Mouse (Mus musculus) cerebellum, postnatal 25 days (tissue): ENCODE measurements around the gene Il17d.

Source experiments
- DNase-seq, 2 experiments: peaks; one replicate each; pipeline ENCODE4 v3.0.0; 2021; ENCODE audit warnings: mixed read lengths in 2 of 2

Il17d gene

GRCm38 (mm10) chr14:57535646-57536045 lies 11.1 kb downstream of the Il17d start:
- DNase-seq = no peak

DNA sequence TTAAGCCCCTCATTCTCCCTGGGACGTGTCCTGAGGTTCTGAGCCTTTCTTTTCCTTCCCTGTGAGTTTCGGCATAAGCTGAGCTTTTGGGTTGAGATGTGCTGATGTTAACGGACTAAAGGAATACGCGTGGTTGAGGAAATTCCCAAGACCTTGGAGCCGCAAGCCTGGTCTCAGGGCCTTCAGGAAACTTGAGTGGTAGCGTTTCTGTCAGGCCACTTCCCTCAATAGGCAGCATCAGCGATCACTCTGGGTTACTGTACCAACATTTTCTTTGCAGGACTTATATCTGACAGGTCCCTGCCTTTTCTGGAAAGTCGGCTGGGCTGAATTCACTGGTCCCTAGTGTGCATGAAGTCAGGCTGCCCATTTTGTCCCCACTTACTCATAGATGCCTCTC lies 12.2 kb downstream of the Il17d start:
- DNase-seq = no peak

DNA sequence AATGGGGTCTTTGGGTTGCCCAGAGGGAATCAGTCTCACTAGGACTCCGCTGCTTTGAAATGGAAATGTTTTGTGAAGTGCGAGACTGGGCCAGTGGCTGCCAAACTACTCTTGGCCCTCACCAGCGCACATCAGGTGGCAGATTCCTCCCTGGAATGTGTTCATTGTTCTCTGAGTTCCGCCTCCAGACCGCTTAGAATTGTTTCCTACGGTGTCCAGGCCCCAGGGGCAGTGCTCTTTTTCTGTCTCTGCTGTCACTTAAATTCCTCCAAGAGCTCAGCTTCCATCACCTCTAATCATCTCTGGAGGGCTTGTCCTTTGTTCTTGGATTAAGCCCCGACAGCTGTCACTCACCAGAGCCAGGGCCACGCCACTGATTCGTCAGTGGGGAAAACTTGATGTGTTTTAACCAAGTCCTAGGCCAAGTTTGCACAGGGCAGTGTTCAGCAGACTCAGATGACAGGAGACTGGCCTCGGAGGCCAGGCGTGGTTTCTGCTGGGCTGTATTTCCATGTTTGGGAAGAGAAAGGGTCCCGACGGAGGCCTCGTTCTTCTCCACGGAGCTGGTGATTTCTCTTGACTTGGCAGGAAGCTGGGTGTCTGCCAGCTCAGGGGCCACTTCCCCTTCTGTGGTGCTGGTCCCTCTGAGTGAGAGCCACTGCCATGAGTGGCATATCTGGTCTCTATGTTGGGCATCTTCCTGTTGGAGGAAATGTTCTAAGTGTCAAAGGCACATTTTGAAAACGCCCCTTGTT lies 12.9 kb downstream of the Il17d start:
- DNase-seq = no peak

GRCm38 (mm10) chr14:57540683-57541082 lies 16.1 kb downstream of the Il17d start:
- peak; percentile 47 to 54 for DNase-seq

GRCm38 (mm10) chr14:57542231-57542630 lies 17.7 kb downstream of the Il17d start:
- DNase-seq = no peak

GRCm38 (mm10) chr14:57543420-57544039 lies 19.0 kb downstream of the Il17d start:
- DNase-seq = no peak

DNA sequence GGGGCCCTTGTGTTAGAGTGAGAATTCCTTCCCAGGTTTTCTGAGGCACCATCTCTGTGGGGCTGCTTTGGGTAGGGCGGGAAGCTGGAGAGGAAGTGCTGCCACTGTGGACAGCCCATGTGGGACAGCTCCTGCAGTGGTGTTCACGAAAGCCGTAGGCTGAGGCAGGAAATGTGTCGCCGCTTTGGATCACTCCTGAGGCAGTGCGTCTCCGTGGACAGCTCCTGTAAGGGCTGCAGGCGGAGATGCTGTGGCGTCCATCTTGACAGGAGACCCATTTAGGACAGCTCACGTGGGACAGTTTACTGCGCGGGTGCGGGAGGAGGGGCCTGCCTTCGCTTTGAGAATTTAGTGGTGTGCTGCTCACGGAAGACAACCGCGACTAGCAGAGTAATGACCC lies 20.9 kb downstream of the Il17d start:
- DNase-seq = no peak

GRCm38 (mm10) chr14:57546131-57546530 lies 21.6 kb downstream of the Il17d start:
- no peak for DNase-seq

- DNase-seq = no peak
These were observed 22.0 kb downstream of the Il17d start for GRCm38 (mm10) chr14:57546557-57547021.

DNA sequence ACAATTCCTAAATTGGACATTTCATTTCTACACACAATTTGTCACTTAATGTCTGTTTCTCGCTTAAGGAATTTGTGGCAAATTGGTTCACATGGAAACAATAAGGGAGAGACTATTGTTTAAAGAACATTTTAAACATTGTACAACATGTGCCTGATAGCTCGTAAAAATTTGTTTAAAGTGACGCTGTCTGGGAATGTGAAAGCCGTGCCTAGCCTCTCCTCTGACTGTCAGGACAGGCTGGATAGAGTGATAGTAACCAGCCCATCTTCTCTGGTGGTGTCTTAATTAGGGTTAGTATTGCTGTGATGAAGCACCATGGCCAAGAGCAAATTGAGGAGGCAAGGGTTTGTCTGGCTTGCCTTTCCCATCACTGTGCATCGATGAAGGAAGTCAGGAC lies 22.5 kb downstream of the Il17d start:
- DNase-seq = no peak

DNA sequence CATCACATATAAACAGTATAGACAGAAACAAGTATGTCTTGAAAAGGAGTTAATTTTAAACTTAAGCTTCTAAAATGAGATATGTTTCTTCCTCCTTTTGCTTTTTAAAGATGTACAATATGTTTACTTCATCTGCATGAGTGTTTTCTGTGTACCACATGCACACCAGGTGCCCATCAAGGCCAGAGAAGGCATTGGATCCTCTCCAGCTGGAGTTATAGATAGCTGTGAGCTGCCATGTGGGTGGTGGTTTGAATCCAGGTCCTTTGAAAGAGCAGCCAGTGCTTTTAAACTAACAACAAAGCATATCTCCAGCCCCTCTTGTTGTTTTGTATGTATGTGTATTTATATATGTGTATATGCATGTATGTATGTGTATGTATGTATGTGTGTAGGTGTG lies 28.4 kb downstream of the Il17d start:
- DNase-seq = no peak

DNA sequence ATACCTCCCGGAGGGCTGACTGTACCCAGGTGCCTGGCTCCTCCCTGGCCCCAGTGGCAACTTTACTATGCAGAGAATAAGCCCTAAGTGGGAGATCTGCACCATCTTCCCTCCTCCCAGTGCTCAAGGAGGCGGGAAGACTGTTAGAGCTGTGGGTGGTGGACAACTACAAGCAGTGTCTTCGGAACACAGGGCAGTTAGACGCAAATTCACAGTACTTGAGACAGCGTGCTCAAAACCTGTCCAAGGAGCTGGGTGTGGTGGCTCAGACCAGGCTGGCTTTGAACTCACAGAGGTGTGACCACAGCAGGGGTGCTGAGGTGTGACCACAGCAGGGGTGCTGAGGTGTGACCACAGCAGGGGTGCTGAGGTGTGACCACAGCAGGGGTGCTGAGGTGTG lies 29.9 kb downstream of the Il17d start:
- no peak for DNase-seq

DNA sequence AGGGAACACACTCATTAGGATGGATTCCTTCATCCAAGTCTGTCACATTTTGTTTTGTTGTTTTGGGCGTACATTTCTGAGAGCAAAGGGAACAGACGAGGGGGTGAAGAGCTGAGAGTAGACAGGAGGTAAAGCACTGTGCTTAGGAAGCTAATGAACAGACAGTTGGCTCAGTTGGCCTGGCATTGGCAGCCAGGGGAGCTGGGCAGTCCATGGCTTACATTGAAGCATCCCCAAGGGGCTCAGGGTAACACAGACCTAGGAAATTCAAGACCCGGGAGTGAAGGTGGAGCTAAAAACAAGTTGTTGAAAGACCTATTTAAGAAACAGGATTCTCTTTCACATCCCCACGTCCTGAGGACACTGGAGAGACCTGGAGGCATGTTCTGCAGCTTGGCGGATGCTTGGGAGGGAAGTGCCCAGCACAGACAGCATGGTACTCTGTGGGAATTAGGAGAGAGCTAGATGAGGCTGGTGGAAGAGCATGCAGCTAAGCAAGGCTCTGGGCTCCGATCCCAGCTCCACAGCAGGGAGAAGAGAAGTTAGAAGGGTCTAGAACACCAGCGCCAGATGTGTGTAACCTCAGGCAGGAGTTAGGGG lies 31.0 kb downstream of the Il17d start:
- peak; percentile 52 to 53 for DNase-seq

DNA sequence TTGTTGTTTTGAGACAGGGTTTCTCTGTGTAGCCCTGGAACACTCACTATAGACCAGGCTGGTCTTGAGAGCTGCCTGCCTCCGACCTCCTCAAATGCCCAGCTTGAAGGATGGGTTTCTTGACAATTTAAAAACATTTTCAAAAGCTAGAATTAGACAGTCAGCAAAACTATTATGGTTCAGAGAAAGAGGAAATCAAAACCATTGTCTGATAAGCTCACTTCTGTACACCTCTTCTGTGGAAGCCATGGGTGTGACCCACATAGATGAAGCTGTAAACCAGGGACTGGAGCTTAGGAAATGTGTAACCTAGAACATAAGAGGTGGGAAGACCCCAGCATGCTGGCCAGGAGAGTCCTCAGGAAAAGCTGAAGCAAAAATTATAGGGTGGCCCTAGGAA lies 32.3 kb downstream of the Il17d start:
- no peak for DNase-seq

DNA sequence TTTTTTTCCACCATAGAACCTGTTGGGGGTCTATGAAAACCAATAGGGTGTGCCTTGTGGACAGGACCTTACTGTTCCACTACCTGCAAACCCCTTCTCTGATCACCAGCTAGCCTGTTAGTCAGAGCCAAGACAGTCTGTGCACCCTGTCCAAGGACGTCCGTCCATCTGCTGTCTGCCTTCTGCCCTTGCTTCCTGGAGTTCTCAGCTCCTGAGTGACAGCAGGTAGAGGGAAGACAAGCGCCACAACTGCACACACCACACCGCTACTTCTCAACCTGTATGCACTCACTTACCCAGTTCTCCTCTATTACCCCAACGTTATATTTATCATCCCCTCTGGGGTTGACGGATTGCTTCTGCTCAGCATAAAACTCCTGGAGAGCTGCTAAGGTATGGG lies 41.0 kb downstream of the Il17d start:
- DNase-seq = peak; percentile 51

DNA sequence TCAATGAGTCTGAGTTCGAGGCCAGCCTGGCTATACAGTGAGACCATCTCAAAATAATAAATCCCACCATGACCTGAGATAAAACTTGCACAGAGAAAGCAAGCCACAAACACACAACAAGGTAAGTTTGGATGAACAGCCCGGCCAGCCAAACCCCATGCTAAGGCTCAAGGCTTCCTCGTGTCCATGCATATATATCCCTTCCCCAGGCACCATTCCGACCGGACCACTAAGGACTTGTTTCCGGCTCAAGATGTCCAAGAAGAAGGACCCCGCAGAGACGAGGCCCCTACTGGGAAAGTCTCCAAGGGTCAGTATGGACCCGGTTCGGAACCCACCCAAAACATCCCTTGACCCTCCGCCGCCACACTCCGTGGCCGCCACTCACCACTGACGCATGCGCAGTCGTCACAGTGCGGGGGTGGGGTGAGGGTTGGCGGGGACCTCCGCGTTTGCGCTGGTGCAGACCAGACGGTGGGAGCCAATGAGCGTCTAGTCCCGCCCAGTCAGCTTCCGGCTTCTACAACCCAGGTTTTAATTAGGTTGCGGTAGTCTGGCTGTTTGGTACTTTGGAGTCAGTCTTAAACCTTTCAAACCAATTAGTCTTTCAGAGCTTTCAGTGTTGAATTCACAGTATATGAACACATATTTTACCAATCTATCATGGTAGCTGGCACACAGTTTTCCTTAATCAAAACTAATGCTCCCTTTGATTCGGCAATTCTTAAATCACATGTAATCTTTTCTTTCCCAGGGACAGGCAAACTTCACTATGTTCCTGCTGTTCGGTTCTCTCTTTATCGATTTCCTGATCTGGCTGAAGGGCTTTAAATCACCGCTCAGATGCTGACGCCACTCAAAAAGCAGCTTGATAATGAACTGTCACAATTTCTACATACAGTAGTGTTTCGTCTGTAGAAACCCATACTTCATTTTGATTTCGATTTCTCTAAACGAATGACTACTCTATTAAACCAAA lies 46.9 kb downstream of the Il17d start, which contains the start of gene Eef1akmt1:
Gene Eef1akmt1 (minus strand): TSS at position 458 of the 979 bp plus-strand sequence.
- peak; percentile 98 to 99 for DNase-seq

- DNase-seq = no peak
These were observed 50.4 kb downstream of the Il17d start for GRCm38 (mm10) chr14:57574792-57575587.

DNA sequence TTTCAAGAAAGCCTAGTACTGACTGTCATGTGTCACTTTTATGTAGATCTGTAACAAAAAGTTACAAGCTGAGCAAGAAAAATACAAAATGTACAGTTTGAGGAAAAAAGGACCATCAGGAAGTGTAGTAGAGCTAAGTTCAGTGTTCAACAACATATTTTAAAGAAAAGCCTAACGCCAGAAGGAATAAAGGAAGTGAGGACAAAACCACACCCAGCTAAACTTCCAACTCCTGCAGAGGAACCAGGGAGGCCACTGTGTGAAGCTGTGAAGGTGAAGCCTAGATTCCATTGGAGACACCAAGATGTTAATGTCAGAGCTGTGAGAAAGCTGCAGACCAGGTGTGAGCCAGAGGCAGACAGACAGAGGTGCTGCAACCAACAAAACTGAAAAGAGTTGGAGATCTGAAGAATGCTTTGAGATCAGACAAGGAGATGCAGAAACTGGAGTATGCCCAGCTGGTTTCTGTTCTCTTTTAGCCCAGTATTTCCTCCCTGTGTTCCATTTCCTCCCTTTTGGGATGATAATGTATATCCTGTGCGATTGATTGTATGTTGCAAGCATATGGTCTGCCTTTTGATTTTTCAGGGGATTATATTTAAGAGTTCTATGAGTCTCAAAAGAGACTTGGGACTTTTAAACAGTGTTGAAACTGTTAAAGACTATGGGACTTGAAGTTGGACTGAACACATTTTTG lies 51.9 kb downstream of the Il17d start:
- DNase-seq = no peak

GRCm38 (mm10) chr14:57591830-57592229 lies 67.3 kb downstream of the Il17d start:
- no peak for DNase-seq
